Mouse (Mus musculus) ZHBTc4 (cell line): ENCODE data around the gene Nt5m.
"Not testable (repeated sequence)": the region's sequence is repeated elsewhere in the genome, so short reads cannot be mapped to it uniquely, and the experiment has no call there.

Experiments
- DNase-seq: peaks from one replicate; pipeline ENCODE4 v3.0.0-alpha.2; 2011; ENCODE audit warnings: low read depth, low spot score

Gene Nt5m

DNA sequence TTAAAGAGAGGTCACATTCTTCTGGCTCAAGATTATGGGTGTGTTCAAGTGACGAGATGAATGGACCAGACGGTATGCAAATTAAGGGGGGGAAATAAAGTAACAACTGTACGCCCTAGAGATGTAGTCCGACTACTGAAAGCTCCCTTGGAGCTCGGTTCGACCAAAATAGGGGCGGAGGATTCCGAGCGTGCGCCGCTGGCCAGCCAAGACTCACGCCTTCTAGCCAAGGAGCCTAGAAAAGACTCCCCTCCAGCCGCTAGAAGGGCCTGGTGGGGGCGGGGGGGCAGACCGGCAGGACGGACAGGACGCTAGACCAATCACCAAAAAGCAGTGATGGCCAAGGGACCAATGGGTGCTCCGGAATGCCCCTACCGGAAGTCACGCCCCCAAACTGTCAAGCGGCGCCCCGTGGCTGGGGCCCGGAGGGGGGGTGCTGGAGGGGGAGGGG lies at the start of gene Nt5m:
Gene Nt5m (plus strand): TSS at position 440 of the 451 bp plus-strand sequence.
- peak; percentile 98 for DNase-seq

DNA sequence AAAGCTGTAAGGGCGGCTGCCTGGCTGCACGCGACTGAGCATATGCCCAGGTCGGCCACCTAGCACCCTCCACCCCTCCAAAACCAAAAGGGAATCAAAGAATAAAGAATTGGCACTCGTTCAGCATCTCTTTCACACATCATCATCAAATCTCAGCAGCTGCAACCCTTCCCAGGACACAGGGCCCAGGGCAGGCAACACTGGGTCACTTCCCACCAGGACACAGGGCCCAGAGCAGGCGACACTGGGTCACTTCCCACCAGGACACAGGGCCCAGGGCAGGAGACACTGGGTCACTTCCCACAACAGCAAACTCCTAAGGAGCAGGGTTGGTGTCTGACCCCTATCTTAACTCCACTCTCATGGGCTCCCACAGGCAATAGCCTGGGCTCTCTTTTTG lies 45.9 kb upstream of the Nt5m start:
- DNase-seq: no peak

DNA sequence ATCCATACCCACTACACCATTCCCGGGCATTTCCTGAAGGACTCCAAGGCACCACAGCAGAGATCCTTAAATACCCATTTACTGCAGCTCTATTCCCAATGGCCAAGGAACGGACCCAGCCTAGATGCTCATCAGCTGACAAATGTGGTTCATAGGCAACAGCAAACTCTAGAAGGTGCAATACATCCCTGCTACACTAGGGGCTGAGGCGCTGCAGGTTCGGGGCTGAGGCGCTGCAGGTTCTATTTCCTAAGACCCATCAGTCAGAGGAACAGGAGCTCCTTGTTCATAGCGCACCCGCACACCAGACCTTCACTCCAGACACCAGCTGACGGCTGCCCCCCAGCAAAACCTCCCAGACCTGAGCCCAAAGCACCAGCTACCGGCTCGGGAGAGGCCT lies 38.8 kb upstream of the Nt5m start:
- peak; percentile 75 for DNase-seq

DNA sequence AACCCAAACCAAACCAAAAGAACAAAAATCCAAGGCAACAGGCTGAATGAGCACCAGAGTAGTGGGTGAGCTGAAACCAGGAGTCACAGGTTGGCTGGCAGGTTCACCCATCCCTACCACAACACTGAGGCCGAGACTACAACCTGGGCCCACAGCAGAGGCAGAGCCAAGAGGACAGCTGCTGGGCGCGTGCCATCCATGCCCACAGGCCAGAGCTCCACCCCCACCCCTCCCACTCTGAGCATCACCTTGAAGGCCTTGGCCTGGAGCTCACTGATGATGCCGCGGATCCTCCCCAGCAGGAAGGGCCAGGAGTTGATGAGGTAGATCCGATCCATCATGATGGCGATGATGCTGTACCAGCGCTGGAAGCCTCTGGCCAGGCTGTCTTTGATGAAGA lies 37.4 kb upstream of the Nt5m start:
- no peak for DNase-seq

DNA sequence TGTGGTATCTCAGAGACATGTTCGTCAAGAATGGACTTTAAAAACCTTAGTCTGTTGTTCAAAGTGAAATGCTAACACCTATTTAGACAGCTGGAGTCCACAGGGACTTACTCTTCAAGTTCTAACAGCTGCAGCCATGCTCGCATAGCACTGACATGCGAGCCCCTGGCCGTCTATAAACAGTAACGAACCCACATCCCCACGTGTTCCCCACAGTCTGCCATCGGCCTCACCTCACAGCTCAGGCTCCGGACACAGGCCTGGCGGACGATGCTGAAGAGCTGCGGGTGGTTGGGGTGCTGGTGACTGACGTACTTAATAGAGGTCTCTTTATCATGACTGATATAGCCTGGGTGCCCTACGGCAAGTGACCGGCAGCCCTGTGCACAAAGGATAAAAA lies 35.7 kb upstream of the Nt5m start:
- no peak for DNase-seq

DNA sequence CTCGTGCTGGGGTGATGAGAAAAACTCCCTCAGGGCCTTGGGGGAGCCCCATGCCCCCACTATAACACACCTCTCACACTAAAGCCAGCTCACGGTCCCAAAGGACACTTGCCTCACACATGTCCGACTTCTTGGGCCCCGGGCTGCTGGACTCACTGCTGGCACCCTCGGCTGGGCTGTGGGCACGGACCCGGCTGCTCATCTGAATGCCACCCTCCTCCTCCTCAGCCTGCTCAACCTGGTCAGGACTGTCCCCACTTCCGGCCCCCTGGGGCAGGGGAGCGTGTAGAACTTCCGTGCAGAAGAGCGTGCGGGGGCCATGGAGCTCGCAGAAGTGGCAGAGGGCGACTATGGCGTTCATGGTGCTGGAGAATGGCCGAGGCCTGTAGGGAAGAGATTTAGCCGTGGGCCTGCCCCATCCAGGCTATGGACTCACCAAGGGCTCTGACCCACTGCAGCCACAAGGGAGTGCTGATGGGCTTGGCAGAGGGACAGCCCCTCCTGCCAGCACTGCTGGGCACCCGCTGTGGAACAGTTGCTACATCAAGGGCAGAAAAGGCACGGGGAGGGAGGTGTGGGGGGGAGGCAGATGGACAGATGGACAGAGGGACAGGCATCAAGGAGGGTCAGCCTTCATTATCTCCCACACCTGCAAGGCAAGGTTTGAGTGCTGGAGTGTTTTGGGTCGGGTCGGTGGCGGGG lies 34.7 kb upstream of the Nt5m start:
- DNase-seq: no peak

DNA sequence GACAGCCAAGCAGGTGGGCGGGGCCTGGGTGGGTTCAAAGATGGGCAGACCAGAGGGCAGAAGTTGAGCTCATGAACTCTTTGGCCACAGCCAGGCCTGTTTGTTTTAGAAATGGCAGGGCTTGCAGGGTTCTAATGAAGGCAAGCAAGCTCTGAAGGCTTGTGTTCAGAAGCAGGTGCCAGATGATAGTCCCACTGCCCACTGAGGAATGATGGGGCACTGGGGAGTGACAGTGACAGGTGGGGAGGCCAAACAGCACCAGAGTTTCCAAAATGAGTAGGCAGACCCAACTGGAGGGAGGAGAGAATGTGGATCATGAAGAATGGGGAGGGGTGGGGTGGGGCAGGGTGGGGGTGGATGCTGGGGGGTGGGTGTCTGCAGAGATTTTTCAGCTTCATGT lies 34.0 kb upstream of the Nt5m start:
- DNase-seq: no peak

DNA sequence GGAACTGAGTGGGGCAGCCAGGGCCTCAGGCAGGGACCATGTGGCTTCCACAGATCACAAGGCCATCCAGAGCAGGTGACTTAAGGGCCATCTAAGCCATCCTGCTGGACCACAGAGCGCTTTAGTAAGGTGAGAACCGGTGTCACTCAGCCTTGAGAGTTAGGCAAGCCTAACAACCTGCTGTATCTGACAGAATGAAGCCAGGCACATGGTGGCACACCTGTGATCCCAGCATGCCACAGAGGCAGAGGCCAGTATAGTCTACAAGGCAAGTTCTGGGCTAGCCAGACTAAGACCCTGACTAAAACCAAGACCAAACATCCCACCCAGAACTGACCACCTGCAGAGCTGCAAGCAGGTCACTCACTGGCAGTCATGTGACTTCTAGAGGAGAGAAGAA lies 33.6 kb upstream of the Nt5m start:
- no peak for DNase-seq

DNA sequence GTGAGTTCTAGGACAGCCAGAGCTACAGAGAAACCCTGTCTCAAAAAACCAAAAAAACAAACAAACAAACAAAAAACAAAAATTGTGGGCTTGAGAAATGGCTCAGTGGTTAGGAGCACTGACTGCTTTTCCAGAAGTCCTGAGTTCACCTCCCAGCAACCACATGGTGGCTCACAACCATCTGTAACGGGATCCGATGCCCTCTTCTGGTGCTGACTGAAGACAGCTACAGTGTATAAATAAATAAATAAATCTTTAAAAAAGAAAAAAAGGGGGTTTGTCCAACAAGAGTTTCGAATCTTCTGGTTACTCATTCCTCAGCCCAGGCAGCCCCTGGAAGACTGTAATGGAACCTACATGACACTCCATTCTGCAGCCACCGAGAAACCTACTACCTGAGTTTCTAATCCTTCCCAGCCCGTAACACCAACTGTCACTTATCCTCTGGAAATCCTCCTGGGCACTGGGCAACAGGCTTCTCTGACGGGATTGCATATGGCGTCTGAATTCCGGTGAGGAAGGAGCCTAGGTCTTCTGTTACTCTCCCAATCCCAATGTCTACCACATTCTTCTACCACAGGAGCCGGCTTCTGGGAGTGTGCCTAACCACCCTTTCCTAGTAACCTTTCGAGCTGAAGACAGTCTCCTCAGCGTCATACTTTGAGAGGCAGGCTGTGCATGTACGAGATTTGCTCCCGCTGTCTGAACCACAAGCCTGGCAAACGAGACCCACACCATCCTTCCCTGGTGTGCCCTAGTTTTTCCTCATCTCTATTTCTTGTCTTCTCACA lies 30.9 kb upstream of the Nt5m start:
- DNase-seq: no peak

DNA sequence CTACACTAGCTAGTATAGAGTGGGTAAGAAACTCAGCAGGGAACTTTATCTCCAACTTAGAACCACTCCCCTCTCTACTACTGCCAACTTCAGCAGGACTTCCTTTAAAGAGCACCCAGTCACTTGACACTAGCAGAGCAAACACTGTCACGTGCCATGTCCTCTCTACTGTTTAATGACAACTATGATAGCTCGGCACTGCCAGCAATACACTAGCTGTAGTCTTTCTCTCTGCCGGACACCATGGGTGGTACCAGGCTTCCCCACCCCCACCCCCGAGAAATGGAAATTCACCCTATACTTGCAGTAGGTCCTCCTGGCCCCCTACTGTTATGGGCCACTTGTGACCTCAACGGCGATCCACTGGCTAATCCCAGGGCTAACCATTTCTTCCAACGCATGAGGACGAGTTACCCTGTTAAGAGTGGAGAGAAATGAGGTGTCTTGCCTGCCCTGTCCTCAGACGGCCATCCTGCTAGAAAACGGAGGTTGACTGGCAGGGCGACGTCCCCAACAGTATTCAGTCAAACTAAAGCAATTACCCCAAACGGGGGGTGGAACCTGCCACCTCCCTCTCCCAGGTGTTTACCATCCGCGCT lies 30.1 kb upstream of the Nt5m start:
- DNase-seq: peak; percentile 50

DNA sequence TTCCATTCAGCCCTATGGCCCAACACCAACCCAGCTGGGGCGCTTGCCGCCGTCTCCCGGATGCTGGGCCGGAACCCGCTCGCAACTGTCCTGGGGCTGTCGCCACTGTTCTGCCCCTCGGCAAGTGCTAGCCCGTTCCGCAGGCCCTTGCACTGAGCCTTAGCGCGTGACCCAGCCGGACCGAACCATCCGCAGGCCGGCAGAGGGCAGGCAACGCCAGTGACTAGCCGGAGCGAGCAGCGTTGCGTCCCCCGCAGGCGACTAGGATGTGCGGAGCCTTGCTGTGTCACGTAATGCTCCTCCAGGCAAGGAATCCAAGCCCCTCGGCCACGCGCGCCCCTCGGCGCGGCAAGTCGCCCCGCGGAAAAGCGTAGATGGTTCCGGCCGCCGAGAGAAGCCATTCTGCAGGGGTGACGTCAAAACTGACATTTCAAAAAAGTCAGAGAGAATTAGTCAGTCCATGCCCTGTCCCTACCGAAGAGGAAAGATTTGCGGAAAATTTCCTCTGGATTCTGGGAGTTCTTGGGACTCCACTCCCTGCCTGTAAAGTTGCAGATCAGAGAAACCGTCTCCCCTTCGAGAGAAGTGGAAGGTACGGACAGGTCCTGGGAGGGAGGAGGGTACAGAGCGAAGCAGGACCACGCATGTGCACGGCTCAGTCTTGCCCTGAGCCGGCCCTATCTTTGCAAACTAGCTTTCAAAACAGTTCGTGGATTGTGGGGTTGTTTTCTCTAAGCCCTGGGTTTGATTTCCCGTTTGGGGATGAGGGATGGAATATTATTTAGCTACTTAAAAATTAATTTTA lies 29.4 kb upstream of the Nt5m start, which contains the start of gene Flcn:
Gene Flcn (minus strand): TSS at position 347 of the 805 bp plus-strand sequence.
- DNase-seq: peak; percentile 93

DNA sequence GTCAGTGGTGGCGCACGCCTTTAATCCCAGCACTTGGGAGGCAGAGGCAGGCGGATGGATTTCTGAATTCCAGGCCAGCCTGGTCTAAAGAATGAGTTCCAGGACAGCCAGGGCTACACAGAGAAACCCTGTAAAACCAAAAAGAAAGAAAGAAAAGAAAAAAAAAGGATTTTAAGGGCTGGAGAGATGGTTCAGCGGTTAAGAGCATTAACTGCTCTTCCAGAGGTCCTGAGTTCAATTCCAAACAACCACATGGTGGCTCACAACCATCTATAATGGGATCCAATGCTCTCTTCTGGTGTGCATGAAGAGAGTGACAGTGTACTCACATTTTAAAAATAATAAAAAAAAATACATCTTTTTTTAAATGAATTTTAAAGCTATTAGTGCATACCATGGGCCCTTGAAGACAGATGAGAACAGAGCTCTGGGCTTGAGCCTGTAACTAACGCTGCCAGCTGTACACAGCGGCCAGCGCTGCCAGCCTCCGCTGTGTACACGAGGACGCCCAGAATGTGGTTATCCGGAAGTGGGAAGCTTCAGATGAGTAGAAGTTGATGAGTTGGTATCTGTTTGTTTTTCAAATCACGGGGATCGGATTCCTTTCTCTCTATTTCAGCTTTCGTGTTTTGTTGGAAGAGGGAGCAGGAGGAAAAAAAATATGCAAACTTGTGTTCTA lies 28.6 kb upstream of the Nt5m start:
- no peak for DNase-seq

DNA sequence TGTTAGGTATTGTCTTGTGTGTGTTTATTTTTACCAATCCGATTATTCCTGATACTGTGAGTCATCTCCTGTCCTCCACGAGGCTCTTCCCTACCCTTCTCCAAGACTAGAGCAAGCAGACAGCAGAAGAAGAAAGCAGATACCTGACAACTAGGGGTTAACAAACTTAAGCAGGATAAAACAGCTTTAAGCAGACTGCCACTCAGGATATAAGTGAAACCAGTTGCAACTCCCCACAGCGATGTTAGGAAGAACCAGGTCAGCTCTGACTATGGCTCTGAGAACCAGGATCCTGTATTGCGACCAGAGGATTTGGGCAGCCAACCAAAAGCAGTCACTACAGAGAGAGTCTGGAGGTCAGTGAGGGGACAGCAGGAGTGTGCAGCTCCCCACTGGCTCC lies 28.0 kb upstream of the Nt5m start:
- DNase-seq: no peak

DNA sequence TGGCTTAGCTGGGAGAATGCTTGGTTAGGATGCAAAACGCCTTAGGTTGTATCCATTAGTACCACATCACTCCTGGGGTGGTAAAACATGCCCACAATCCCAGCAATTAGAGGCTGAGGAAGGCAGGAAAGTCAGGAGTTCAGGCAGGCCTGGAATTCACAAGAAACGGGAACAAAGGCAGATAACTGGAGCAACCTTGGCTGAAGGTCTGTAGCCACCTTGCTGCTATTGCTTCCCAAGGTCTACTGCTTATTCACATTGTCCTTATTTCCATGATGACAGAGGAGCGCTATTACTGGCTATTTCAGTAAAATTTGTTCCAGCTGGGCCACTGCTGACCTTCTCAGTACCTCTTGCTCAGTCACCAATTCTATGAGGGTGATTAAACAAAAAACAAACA lies 26.0 kb upstream of the Nt5m start:
- peak; percentile 37 for DNase-seq

DNA sequence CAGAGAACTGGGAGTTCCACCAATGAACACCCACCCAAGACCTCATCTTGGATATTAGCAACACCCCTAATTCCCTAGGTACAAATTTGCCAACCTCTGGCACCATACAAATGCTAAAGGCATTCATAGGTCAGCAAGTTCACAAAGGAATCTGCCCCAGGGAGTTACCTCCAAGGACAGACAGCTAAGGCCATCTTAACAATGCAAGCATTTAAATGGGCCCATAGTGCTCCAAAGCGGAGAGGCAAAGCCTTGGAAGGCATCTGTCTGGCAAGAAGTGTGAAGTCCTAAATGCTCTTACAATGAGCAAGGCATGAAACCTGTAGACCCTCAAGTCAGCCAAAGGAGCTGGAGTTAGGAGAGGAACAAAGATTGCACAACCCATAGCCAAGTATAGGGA lies 24.9 kb upstream of the Nt5m start:
- DNase-seq: peak; percentile 90

DNA sequence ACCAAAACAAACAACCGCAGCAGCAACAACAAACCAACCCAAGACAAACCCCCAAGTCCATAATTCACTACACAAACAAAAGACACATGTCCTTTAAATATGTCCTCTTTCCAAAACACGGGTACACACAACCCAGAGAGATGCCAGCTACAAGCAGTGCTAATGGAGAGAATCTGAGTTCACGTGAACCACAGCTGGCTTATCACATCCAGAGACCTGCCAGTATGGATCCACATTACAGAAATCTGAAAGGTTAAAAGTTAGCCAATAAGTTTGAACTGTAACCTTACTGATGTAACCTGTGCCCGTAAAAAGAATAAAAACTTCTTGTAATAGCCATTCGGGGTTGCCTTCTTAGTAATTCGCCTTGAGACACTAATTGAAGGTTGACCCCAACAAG lies 24.3 kb upstream of the Nt5m start:
- no peak for DNase-seq

DNA sequence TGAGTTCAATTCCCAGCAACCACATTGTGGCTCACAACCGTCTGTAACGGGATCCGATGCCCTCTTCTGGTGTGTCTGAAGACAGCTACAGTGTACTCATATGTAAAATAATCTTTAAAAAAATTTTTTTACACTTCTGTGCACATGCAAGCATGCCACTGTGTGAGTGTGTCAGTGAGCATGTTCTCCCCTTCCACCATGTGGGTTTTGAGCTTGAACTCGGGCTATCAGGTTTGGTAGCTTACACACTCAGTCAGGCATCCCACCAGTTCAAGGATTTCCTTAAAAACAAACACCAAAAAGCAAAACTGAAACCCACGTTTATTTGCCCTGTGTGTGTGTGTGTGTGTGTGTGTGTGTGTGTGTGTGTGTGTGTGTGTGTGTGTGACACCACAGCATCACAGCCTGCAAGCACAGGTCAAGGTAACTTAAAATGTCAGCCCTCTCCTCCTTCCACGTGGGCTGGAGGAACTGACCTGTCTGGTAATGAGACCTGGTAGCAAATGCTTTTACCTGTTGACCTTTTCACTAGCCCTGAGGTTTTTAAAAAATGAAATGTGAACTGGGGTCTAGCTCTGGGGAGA lies 23.7 kb upstream of the Nt5m start:
- no peak for DNase-seq

DNA sequence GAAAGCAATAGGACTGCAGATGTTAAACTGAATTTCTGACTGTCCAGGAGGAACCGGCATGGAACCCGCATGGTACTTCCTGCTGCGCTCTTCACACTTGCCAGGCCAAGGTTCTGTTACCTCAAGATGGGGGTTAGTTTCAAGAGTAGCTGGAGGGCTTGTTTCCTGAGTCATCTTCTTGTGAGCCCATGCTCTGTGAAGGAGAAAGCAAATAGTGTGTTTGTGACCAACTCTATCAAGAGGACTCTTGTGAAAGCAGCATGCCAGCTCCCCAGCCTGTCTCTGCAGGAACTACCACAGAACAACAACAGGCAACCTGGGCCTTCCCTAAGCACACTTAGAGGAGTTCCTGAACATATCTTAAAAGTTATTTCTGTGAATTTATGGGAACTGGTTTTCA lies 21.3 kb upstream of the Nt5m start:
- DNase-seq: no peak

DNA sequence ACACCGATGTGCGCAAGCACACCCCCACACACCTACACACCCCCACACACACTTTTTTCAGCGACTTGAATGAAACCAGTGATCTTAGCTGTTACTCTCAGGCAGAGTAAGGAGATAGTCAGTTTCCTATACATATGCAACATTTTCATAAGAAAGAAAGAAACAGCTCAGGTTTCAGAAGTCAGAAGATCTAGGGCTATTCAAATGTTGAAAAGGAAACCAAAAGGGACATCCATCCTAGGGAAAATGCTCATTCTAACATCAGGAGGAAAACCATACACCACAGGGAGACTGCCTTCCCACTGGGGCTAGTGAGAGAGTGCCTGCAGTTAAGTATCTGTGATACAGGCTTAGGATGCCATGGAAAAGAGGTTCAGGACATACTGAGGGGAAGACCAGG lies 17.6 kb upstream of the Nt5m start:
- DNase-seq: no peak

DNA sequence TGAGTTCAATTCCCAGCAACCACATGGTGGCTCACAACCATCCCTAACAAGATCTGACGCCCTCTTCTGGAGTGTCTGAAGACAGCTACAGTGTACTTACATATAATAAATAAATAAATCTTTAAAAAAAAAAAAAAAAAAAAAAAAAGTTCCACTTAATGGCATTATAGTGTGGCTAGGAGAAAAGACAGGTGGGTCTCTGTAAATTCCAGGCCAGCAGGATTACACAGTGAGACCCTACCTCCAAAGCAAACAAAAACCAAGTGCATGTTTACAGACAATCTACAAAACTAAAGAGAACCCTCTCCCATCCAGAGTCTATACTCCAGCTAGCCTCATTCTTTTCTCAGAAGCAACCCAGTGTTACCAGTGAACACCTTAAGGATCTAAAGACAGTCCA lies 1.5 kb upstream of the Nt5m start:
- not testable (repeated sequence) for DNase-seq

DNA sequence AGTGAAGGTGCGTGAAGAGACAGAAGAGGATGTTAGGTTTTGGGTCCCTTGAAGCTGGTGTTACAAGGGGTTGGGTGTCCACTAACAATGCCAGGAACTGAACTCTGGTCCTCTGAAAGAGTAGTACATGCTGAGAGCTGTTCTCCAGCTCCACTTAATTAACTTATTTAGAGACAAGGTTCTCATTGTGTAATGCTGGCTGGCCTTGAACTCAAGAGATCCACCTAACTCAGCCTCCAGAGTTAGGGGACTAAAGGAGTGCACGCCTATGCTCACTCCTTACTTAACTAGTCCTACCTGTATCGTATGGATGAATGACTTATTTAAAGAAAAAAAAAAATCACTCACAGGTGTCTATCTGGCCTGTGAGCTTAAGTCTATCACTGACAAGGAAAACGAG lies 821 bp upstream of the Nt5m start:
- DNase-seq: no peak
